Mouse (Mus musculus): ENCODE measurements around the gene Evx1.

DNA sequence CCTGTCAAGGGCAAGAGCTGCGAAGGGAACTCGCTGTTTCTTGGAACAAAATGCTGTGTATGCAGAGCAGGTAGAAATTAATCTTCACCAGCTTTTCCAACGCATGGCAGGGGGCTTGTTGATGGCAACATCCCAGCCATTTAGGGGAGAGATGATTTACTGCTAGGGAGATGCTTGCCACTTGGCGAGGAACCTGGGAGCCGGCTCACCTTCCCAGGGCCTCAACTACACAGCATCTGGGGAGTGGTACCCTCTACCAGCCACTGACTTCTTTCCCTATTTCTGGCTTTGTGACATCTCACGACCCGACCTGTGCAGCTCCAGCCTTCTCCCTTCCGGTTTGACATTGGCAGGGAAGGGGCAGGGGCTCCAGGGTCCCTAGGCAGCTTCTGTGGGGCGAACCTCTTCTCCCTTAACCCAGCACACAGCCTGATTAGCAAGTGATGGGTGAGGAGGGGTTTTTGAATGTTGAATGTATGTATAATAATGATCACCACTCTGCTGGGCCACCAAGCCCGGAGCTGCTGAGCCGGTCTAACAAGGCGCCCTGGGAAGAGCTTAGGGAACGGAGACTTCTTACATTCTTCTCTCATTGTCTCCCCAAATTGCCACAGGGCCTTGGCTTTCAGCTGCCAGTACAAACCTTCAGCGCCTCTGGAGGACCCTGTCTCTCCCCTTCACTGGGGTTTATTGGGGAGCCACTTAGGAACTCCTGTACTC is 4.3 kb downstream of the Evx1 start:
- no peak for TF ChIP-seq CTCF (IDR thresholded peaks at IDR 0.05; ENCODE audit: borderline replicate concordance, insufficient read depth, low read length)
- TF ChIP-seq POLR2A (IDR thresholded peaks at IDR 0.05; ENCODE audit: low read depth, low read length) = no peak

Data from embryonic fibroblast, embryonic 13.5 days (primary cell).